Mouse (Mus musculus): ENCODE data around the gene Bfsp1. TPM values are rescaled to one million over a fixed set of nuclear protein-coding genes. Genes with fewer than 3 reads are reported as not detected.
A peak's percentile ranks its signal among the peaks of the same experiment; 100 is the strongest.

Gene Bfsp1
- polyA plus RNA-seq, 1 experiment from 2014 or later, result 3.6 TPM

GRCm38 (mm10) chr2:143852295-143853275 is 10.4 kb downstream of the Bfsp1 start:
- no peaks in the 10 kb centered on the region for H3K36me3 ChIP-seq
- H3K4me1 ChIP-seq, result no peaks in the 10 kb centered on the region
- no peak overlapping the region for H3K4me2 ChIP-seq (replicated peaks)
- ATAC-seq (ENCODE audit: insufficient number of reproducible peaks, low FRiP score, low TSS enrichment, low read depth), result no peak
- 56% methylated on average over 18 of the region's 18 CpGs for WGBS
- no peaks in the 10 kb centered on the region for H3K27me3 ChIP-seq
- no peaks in the 10 kb centered on the region for H3K9me3 ChIP-seq (replicated peaks)
- H3K27ac ChIP-seq (replicated peaks), result no peak overlapping the region
- no peak overlapping the region for H3K9ac ChIP-seq
- no peak overlapping the region for H3K4me3 ChIP-seq (replicated peaks)

GRCm38 (mm10) chr2:143851354-143852221 is 11.4 kb downstream of the Bfsp1 start:
- no peak overlapping the region for H3K4me3 ChIP-seq (replicated peaks)
- H3K27ac ChIP-seq (replicated peaks), result no peak overlapping the region
- no peak overlapping the region for H3K9ac ChIP-seq
- no peak for ATAC-seq (ENCODE audit: insufficient number of reproducible peaks, low FRiP score, low TSS enrichment, low read depth)
- H3K9me3 ChIP-seq (replicated peaks), result no peaks in the 10 kb centered on the region
- WGBS, result 72% methylated on average over 12 of the region's 12 CpGs
- H3K27me3 ChIP-seq, result no peaks in the 10 kb centered on the region
- H3K4me1 ChIP-seq, result no peaks in the 10 kb centered on the region
- H3K36me3 ChIP-seq, result no peaks in the 10 kb centered on the region
- no peak overlapping the region for H3K4me2 ChIP-seq (replicated peaks)

DNA sequence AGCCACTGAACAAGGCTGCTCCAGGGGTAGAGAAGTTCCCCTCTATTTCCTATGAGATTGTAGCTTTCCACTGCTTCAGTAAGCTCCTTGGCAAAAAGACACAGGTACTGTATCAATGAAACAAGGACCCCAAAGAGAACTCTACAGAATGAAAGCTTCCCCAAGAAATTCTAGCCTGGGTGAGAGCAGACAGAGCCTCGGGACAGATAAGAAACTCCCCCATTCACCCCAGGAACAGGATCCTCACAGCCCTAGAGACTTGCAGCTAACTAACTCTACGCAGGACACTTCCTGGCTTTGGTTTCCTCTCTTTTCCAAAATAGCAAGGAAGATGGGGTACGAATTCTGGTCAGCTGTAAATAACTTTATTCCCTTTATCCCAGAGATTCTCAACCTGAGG is 15.7 kb downstream of the Bfsp1 start:
- ATAC-seq (ENCODE audit: insufficient number of reproducible peaks, low FRiP score, low TSS enrichment, low read depth), result no peak
- H3K27ac ChIP-seq (replicated peaks), result no peak overlapping the region

DNA sequence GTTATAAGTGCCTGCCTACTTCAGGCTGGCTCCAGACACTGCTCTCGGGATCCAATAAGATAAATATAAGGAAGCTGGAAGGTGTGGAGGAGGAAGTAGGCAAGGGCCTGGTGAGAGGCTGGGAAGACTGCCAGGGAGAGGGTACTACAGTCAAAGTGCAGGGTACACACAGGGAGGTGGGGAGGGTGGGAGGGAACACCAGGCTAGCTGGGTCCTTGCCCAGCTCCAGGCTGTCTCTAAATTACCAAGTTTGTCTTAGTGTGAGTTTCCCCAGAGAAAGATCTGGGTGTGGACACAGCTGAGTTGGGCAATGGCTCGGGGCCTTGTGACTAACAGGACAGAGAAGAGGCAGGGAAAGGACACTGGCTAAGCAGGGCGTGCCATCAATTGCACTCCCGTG is 16.2 kb downstream of the Bfsp1 start:
- Histone ChIP-seq H3K27me3 (no peaks in the 10 kb centered on the region), H3K9ac (no peak overlapping the region), H3K4me1 (no peaks in the 10 kb centered on the region), H3K4me2 (replicated peaks) (no peak overlapping the region), H3K4me3 (replicated peaks) (no peak overlapping the region), H3K36me3 (no peaks in the 10 kb centered on the region), H3K27ac (replicated peaks) (no peak overlapping the region), H3K9me3 (replicated peaks) (no peaks in the 10 kb centered on the region)
- no peak for ATAC-seq (ENCODE audit: insufficient number of reproducible peaks, low FRiP score, low TSS enrichment, low read depth)
- 54% methylated on average over 4 of the region's 4 CpGs for WGBS

More for the DNA sequence above, 15.7 kb downstream of the Bfsp1 start:
- Histone ChIP-seq H3K4me2 (replicated peaks) (no peak overlapping the region), H3K4me3 (replicated peaks) (no peak overlapping the region), H3K4me1 (no peaks in the 10 kb centered on the region), H3K27me3 (no peaks in the 10 kb centered on the region), H3K36me3 (no peaks in the 10 kb centered on the region), H3K9ac (no peak overlapping the region), H3K9me3 (replicated peaks) (no peaks in the 10 kb centered on the region)
- WGBS, result 61% methylated on average over 3 of the region's 3 CpGs

DNA sequence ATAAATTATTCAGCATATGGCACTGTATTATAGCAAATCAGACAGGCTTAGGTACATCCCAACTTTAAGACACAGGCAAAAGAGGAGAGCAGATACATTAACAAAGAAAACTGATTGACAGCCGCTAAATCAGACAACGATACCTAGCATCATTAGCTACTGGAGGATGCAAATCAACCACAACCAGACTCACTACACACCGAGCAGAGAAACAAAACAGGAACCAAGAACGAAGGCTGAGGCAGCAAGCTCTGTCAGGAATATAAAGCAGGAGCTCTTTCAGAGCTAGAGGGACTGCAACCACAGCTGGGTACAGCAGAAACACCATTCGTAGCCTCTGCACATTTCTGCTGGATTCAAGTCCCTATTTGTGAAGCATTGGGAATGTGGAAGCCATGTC is 18.2 kb downstream of the Bfsp1 start:
- H3K36me3 ChIP-seq, result no peaks in the 10 kb centered on the region
- no peaks in the 10 kb centered on the region for H3K27me3 ChIP-seq
- no peaks in the 10 kb centered on the region for H3K9me3 ChIP-seq (replicated peaks)
- 79% methylated on average over 5 of the region's 5 CpGs for WGBS
- no peak for ATAC-seq (ENCODE audit: insufficient number of reproducible peaks, low FRiP score, low TSS enrichment, low read depth)
- no peak overlapping the region for H3K9ac ChIP-seq
- H3K4me1 ChIP-seq, result no peaks in the 10 kb centered on the region
- H3K4me2 ChIP-seq (replicated peaks), result no peak overlapping the region
- no peak overlapping the region for H3K4me3 ChIP-seq (replicated peaks)
- no peak overlapping the region for H3K27ac ChIP-seq (replicated peaks)

- no peak for ATAC-seq (ENCODE audit: insufficient number of reproducible peaks, low FRiP score, low TSS enrichment, low read depth)
- H3K27me3 ChIP-seq, result no peaks in the 10 kb centered on the region
- no peak overlapping the region for H3K4me3 ChIP-seq (replicated peaks)
- no peak overlapping the region for H3K9ac ChIP-seq
- no peaks in the 10 kb centered on the region for H3K36me3 ChIP-seq
- H3K9me3 ChIP-seq (replicated peaks), result no peaks in the 10 kb centered on the region
- WGBS, result 77% methylated on average over 7 of the region's 7 CpGs
- no peaks in the 10 kb centered on the region for H3K4me1 ChIP-seq
- H3K4me2 ChIP-seq (replicated peaks), result no peak overlapping the region
- H3K27ac ChIP-seq (replicated peaks), result no peak overlapping the region
These were observed 21.4 kb downstream of the Bfsp1 start for GRCm38 (mm10) chr2:143841536-143841935.

GRCm38 (mm10) chr2:143840895-143841294 is 22.1 kb downstream of the Bfsp1 start:
- Histone ChIP-seq H3K27ac (replicated peaks) (no peak overlapping the region), H3K9ac (no peak overlapping the region), H3K4me2 (replicated peaks) (no peak overlapping the region), H3K9me3 (replicated peaks) (no peaks in the 10 kb centered on the region), H3K36me3 (no peaks in the 10 kb centered on the region), H3K27me3 (no peaks in the 10 kb centered on the region), H3K4me3 (replicated peaks) (no peak overlapping the region), H3K4me1 (no peaks in the 10 kb centered on the region)
- ATAC-seq (ENCODE audit: insufficient number of reproducible peaks, low FRiP score, low TSS enrichment, low read depth), result peak; percentile 56; the same call in 1 of the 2 replicates
- WGBS, result 52% methylated on average over 6 of the region's 6 CpGs

GRCm38 (mm10) chr2:143839458-143839857 is 23.5 kb downstream of the Bfsp1 start:
- WGBS, result 73% methylated on average over 2 of the region's 2 CpGs
- Histone ChIP-seq H3K9me3 (replicated peaks) (no peaks in the 10 kb centered on the region), H3K9ac (no peak overlapping the region), H3K4me3 (replicated peaks) (no peak overlapping the region), H3K36me3 (no peaks in the 10 kb centered on the region), H3K4me1 (no peaks in the 10 kb centered on the region), H3K4me2 (replicated peaks) (no peak overlapping the region), H3K27ac (replicated peaks) (no peak overlapping the region), H3K27me3 (no peaks in the 10 kb centered on the region)
- no peak for ATAC-seq (ENCODE audit: insufficient number of reproducible peaks, low FRiP score, low TSS enrichment, low read depth)

GRCm38 (mm10) chr2:143838698-143839097 is 24.3 kb downstream of the Bfsp1 start:
- no peak overlapping the region for H3K4me2 ChIP-seq (replicated peaks)
- H3K36me3 ChIP-seq, result no peaks in the 10 kb centered on the region
- H3K9me3 ChIP-seq (replicated peaks), result no peaks in the 10 kb centered on the region
- no peak for ATAC-seq (ENCODE audit: insufficient number of reproducible peaks, low FRiP score, low TSS enrichment, low read depth)
- no peak overlapping the region for H3K9ac ChIP-seq
- H3K4me1 ChIP-seq, result peaks cover 5% of the 10 kb centered on the region; the same call in 1 of the 2 replicates
- WGBS, result 62% methylated on average over 5 of the region's 5 CpGs
- H3K27ac ChIP-seq (replicated peaks), result no peak overlapping the region
- no peak overlapping the region for H3K4me3 ChIP-seq (replicated peaks)
- H3K27me3 ChIP-seq, result no peaks in the 10 kb centered on the region

- Histone ChIP-seq H3K4me1 (peaks cover 5% of the 10 kb centered on the region; the same call in 1 of the 2 replicates), H3K9me3 (replicated peaks) (no peaks in the 10 kb centered on the region), H3K9ac (no peak overlapping the region), H3K27ac (replicated peaks) (no peak overlapping the region), H3K27me3 (no peaks in the 10 kb centered on the region), H3K4me2 (replicated peaks) (peak overlapping the region; percentile 49), H3K4me3 (replicated peaks) (peak overlapping the region; percentile 23), H3K36me3 (no peaks in the 10 kb centered on the region)
- ATAC-seq (ENCODE audit: insufficient number of reproducible peaks, low FRiP score, low TSS enrichment, low read depth), result no peak
- WGBS, result under 1% methylated on average over 8 of the region's 8 CpGs
These were observed 25.7 kb downstream of the Bfsp1 start for GRCm38 (mm10) chr2:143837291-143837701.

DNA sequence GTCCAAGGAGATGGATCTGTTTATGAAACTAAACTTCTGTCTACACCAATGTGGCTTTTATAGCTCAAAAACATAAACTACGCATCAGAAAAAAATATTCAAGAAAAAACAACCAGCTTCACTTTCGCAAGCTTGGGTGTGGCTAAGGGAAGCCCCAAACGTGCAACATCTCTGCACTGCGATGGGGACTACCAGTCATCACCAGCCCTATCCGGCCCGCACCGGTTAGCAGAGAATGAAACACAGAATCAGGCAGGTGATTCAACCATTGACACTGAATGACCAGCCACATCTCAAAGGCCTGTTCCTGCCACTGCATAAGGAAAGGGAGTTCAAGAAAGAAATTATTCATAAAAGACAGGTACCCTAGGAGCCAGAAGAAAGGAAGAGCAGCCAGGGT is 27.2 kb downstream of the Bfsp1 start:
- no peak overlapping the region for H3K4me2 ChIP-seq (replicated peaks)
- H3K9me3 ChIP-seq (replicated peaks), result no peaks in the 10 kb centered on the region
- 80% methylated on average over 7 of the region's 7 CpGs for WGBS
- no peak overlapping the region for H3K27ac ChIP-seq (replicated peaks)
- ATAC-seq (ENCODE audit: insufficient number of reproducible peaks, low FRiP score, low TSS enrichment, low read depth), result no peak
- H3K4me1 ChIP-seq, result peaks cover 5% of the 10 kb centered on the region; the same call in 1 of the 2 replicates
- H3K4me3 ChIP-seq (replicated peaks), result no peak overlapping the region
- no peak overlapping the region for H3K9ac ChIP-seq
- no peaks in the 10 kb centered on the region for H3K27me3 ChIP-seq
- no peaks in the 10 kb centered on the region for H3K36me3 ChIP-seq

Measured in embryonic facial prominence, embryonic 15.5 days (tissue).